Mouse (Mus musculus): ENCODE results near the gene Ceacam3. TPM values are rescaled to one million over a fixed set of nuclear protein-coding genes. Genes with fewer than 3 reads are reported as not detected.
"Not testable (repeated sequence)": the region's sequence is repeated elsewhere in the genome, so short reads cannot be mapped to it uniquely, and the experiment has no call there.

Ceacam3 gene
- not detected in 2 replicates for polyA plus RNA-seq (2016; fragmentation: Nextera tagmentation; extraction: Ambion mirVana)

DNA sequence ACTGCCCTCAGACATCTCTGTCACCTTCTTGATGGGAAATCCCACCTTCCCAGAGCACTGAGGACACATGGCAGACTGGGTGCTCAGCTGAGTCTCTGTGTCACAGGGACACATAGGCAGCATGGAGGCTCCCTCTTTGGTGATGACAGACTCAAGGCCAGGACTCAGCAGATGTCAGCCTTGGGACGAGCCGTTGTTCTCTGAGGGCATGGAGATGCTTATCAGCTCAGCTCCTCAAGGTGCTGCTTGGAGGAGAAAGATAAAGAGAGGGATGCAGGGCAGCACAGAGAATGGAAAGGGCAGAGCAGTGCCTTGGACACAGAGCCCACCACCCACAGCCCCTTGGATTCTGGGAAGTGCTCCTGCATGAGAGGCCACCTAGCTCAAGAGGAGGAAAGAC is at the start of gene Ceacam3:
Gene Ceacam3, plus strand, starts transcription at position 352 of the 400 bp plus-strand sequence.
- Histone ChIP-seq H3K27me3 (no peaks in the 10 kb centered on the region), H3K27ac (no peak within 1 kb of the TSS), H3K9me3 (replicated peaks) (peaks cover 43% of the 10 kb centered on the region), H3K9ac (no peak within 1 kb of the TSS), H3K4me1 (no peaks in the 10 kb centered on the region), H3K4me2 (replicated peaks) (no peak within 1 kb of the TSS), H3K36me3 (no peaks in the 10 kb centered on the region), H3K4me3 (no peak within 1 kb of the TSS)
- WGBS: 95% methylated on average over 2 of the region's 2 CpGs
- no peak for ATAC-seq (ENCODE audit: low FRiP score)

DNA sequence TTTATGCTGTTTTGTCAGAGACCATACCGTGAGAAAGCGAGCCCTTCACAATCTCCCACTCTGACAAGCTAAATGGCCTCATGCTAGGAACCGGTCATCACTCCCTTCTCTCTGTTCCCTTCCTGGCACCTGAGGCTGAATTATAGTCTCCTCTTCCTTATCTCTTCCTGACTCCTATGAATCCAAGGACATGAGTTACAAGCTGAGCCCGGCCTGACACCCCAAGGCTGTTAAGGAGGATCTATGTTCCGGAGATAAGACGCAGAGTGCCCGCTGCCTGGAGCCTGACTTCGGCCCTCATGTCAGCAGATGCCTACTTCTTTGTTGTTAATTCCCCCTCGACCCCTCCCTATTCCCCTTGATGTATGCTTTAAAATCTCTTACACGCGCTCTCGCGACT is 48.5 kb upstream of the Ceacam3 start:
- WGBS: 88% methylated on average over 13 of the region's 13 CpGs
- H3K9me3 ChIP-seq (replicated peaks); H3K27me3 ChIP-seq; H3K4me1 ChIP-seq; H3K4me3 ChIP-seq; H3K36me3 ChIP-seq; H3K27ac ChIP-seq; ATAC-seq (ENCODE audit: low FRiP score); H3K9ac ChIP-seq; H3K4me2 ChIP-seq (replicated peaks): not testable (repeated sequence)

DNA sequence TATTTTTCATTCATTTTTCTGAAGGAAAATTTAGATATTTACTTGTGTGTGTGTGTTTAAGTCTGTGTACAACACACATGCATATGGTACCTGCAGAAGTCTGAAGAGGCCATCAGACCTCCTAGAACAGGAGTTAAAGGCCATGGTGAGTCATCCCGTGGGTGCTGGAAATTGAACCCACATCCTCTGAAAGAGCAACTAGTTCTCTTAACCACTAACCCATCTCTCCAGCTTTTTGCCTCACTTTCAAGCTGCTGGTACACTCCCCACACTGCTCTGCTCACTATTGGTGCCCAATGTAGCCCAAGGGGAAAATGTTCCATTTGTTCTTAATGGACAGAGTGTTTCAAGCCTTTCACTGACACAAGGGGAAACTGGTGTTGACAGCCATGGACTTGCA is 14.8 kb upstream of the Ceacam3 start:
- 89% methylated on average over 1 of the region's 1 CpGs for WGBS
- ATAC-seq (ENCODE audit: low FRiP score): no peak
- Histone ChIP-seq H3K27me3 (no peaks in the 10 kb centered on the region), H3K27ac (no peak overlapping the region), H3K4me3 (no peak overlapping the region), H3K9ac (no peak overlapping the region), H3K4me2 (replicated peaks) (no peak overlapping the region), H3K9me3 (replicated peaks) (0 out of 2 replicates have a peak, but pooled peaks cover 3% of the 10 kb centered on the region), H3K4me1 (no peaks in the 10 kb centered on the region), H3K36me3 (no peaks in the 10 kb centered on the region)

DNA sequence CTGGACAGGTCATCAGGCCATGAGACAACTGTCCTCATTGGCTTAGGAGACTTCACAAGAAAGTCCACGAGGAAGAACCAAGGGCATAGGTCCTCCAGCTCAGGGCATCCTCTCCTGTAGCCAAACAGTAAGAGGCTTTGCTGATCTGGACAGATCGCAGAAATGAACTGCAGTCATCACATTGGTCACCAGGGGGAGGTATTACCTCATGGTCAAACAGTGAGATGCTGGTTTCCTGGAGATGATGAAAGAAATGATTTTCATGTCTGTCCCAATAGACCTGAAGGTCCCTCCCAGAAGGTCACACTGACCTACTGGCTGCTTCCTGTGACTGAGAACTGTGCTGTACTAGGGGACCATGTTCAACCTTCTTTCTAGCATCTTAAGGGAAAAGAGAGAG is 5.6 kb downstream of the Ceacam3 start:
- Histone ChIP-seq H3K4me3 (no peak overlapping the region), H3K27ac (no peak overlapping the region), H3K9me3 (replicated peaks) (peaks cover 43% of the 10 kb centered on the region), H3K36me3 (no peaks in the 10 kb centered on the region), H3K4me2 (replicated peaks) (no peak overlapping the region), H3K27me3 (no peaks in the 10 kb centered on the region), H3K4me1 (no peaks in the 10 kb centered on the region), H3K9ac (no peak overlapping the region)
- 42% methylated on average over 2 of the region's 2 CpGs for WGBS
- ATAC-seq (ENCODE audit: low FRiP score): no peak

DNA sequence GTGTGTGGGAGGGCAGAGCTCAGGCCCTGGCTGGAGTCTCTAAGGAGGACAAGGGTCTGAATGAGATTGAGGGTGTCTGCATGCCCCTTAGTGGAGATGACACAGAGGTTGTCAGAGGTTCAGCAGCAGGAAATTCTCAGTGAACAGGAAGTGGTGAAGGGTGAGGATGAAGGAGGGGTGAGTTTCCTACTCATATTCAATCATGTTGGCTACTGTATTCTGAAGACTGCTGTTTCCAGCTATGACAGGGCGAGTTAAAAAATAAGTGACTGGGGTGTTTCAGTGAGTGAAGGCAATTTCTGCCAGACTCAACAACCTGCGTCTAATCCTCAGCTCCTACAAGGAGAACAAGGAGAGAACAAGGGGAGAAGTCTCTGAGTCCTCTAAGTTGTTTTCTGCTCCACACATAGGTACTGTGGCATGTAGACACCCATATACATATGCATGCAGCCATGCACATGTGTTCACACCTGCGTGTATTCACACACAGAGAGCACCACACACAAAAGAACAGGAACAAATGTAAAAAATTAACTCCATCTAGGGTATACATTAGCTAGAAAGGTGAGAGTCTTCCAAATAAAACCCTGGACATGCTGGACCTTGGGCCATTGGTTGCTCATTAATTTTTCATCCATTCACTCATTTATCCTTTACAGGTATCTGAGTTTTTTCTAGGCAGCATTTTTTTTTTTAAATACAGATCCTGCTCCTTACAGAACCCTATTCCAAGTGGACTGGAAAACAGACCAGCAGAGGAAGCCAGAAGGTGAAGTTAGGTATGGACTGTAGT is 7.0 kb downstream of the Ceacam3 start:
- WGBS: 76% methylated on average over 3 of the region's 3 CpGs
- no peak overlapping the region for H3K27ac ChIP-seq
- no peak overlapping the region for H3K4me3 ChIP-seq
- peaks cover 45% of the 10 kb centered on the region for H3K9me3 ChIP-seq (replicated peaks)
- no peak overlapping the region for H3K9ac ChIP-seq
- no peaks in the 10 kb centered on the region for H3K4me1 ChIP-seq
- H3K36me3 ChIP-seq: no peaks in the 10 kb centered on the region
- no peak for ATAC-seq (ENCODE audit: low FRiP score)
- no peaks in the 10 kb centered on the region for H3K27me3 ChIP-seq
- H3K4me2 ChIP-seq (replicated peaks): no peak overlapping the region

DNA sequence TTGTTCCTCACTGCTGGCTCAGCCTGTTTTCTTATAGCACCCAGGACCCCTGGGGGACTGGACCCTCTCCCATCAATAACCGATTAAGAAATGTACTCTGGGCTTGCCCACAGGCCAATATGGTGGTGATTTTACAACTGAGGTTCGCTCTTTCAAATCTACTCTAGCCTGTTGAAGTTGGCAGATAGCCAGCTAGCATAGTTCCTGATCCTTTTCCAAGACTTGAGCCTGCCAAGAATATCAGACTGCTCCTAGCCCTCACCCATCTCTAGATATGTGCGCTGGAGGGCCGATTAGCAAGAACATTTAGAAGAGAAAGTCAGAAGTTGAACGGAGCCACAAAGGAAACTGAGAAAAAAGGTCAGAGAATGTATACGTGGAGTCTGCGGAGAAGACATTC is 8.9 kb downstream of the Ceacam3 start:
- H3K4me3 ChIP-seq: no peak overlapping the region
- WGBS: 85% methylated on average over 7 of the region's 7 CpGs

DNA sequence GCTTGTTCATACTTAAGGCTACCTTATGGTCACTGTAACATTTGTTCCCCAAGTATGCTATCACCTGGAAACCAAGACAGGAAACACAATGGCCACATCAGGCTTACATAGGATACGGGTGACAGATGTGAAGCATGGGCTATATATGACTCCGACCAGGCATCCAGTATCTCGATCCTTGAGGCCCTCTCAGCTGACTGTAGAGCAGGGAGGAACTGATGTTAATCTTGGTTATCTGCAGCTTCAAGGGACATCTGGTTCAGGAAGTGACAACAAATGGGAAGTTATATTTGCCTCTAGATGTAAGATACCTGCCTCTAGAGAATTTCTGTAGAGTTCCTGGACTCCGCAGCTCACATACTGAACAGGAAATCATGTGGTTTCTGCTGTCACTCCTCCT is 21.7 kb downstream of the Ceacam3 start:
- H3K4me3 ChIP-seq: no peak overlapping the region
- no peaks in the 10 kb centered on the region for H3K36me3 ChIP-seq
- H3K9me3 ChIP-seq (replicated peaks): peaks cover 22% of the 10 kb centered on the region
- H3K4me1 ChIP-seq: no peaks in the 10 kb centered on the region
- no peak overlapping the region for H3K4me2 ChIP-seq (replicated peaks)
- H3K9ac ChIP-seq: no peak overlapping the region
- no peak overlapping the region for H3K27ac ChIP-seq
- no peak for ATAC-seq (ENCODE audit: low FRiP score)
- WGBS: 92% methylated on average over 4 of the region's 4 CpGs
- no peaks in the 10 kb centered on the region for H3K27me3 ChIP-seq

More for the DNA sequence above, 8.9 kb downstream of the Ceacam3 start:
- no peak for ATAC-seq (ENCODE audit: low FRiP score)
- Histone ChIP-seq H3K9ac (no peak overlapping the region), H3K27me3 (no peaks in the 10 kb centered on the region), H3K36me3 (no peaks in the 10 kb centered on the region), H3K4me1 (no peaks in the 10 kb centered on the region), H3K9me3 (replicated peaks) (peaks cover 39% of the 10 kb centered on the region), H3K27ac (no peak overlapping the region), H3K4me2 (replicated peaks) (no peak overlapping the region)

DNA sequence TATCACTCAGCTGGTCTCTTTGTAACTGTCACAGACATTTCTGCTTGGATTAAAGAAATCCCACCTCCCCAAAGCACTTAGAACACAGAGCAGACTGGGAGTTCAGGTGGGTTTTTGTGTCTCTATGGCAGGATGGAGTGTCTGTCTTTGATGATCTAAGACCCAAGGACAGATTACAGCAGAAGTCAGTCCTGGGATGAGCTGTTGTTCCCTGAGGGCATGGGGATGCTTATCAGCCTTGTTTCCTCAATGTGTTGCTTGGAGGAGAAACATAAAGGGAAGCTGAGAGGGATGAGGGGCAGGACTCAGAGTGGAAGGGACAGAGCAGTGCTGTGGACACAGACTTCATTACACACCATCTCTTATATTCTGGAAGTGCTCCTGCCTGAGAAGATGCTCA is 53.1 kb downstream of the Ceacam3 start, which contains the start of gene Psg29:
Gene Psg29, plus strand, starts transcription at position 301 of the 400 bp plus-strand sequence.
- H3K36me3 ChIP-seq: no peaks in the 10 kb centered on the region
- H3K9me3 ChIP-seq (replicated peaks): peaks cover 50% of the 10 kb centered on the region
- ATAC-seq (ENCODE audit: low FRiP score): no peak
- no peak within 1 kb of the TSS for H3K4me3 ChIP-seq
- H3K9ac ChIP-seq: no peak within 1 kb of the TSS
- H3K4me1 ChIP-seq: no peaks in the 10 kb centered on the region
- H3K27me3 ChIP-seq: no peaks in the 10 kb centered on the region
- no peak within 1 kb of the TSS for H3K4me2 ChIP-seq (replicated peaks)
- no peak within 1 kb of the TSS for H3K27ac ChIP-seq

DNA sequence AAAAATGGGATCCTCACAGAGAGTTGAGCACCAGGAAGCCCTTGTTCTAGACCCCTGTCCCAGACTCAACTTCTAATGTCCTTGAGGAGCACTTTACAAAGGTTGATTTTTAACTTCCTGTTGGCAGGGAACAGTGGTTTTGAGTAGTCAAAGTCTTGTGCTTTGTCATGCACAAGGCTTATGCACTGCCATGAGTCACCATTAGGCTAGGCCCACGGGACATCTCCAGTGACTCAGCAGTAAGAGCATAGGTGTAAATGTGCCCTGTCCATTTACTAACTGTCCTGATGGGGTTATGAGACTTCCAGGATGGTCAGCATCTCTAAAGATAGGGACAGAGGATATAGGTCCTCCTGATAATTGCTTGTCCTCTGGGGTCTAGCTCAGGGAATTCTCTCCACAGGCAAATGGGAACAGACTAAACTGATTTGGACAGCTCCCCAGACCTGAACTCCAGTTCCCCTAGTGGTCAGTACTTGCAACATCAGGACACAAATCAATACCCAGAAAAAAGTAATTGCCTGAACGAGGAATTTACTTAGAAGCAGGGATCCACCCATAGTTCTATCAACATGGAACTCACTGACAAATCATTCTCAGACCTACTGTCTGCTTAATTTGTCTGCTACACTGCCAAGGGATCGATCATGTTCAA is 55.6 kb downstream of the Ceacam3 start:
- Histone ChIP-seq H3K4me3 (no peak overlapping the region), H3K9me3 (replicated peaks) (peaks cover 56% of the 10 kb centered on the region), H3K27ac (no peak overlapping the region), H3K4me2 (replicated peaks) (no peak overlapping the region), H3K27me3 (no peaks in the 10 kb centered on the region), H3K36me3 (no peaks in the 10 kb centered on the region), H3K4me1 (no peaks in the 10 kb centered on the region), H3K9ac (no peak overlapping the region)
- ATAC-seq (ENCODE audit: low FRiP score): no peak
- 70% methylated on average over 3 of the region's 3 CpGs for whole genome bisulfite sequencing

Other genes with a start within 250 kb of the Ceacam3 start
- 1.6 and 2.1 TPM in 2 replicates for gene Ptgir, start 243.8 kb upstream of the Ceacam3 start, polyA plus RNA-seq (2016; fragmentation: Nextera tagmentation; extraction: Ambion mirVana)
- gene Calm3, start 226.2 kb upstream of the Ceacam3 start, polyA plus RNA-seq (2016; fragmentation: Nextera tagmentation; extraction: Ambion mirVana): 185 and 210 TPM in 2 replicates
- gene Pnmal2, start 205.6 kb upstream of the Ceacam3 start, polyA plus RNA-seq (2016; fragmentation: Nextera tagmentation; extraction: Ambion mirVana): 55.6 and 60.3 TPM in 2 replicates
- gene Pnmal1, start 190.6 kb upstream of the Ceacam3 start, polyA plus RNA-seq (2016; fragmentation: Nextera tagmentation; extraction: Ambion mirVana): 24.0 and 27.3 TPM in 2 replicates
- gene Gm42372, start 167.2 kb upstream of the Ceacam3 start, polyA plus RNA-seq (2016; fragmentation: Nextera tagmentation; extraction: Ambion mirVana): 1.0 and 1.7 TPM in 2 replicates
- gene Ccdc8, start 157.6 kb upstream of the Ceacam3 start, polyA plus RNA-seq (2016; fragmentation: Nextera tagmentation; extraction: Ambion mirVana): 9.2 and 10.4 TPM in 2 replicates
- gene Ppp5c, start 122.4 kb upstream of the Ceacam3 start, polyA plus RNA-seq (2016; fragmentation: Nextera tagmentation; extraction: Ambion mirVana): 101 and 102 TPM in 2 replicates
- gene Hif3a, start 87.9 kb upstream of the Ceacam3 start, polyA plus RNA-seq (2016; fragmentation: Nextera tagmentation; extraction: Ambion mirVana): 7.9 and 9.5 TPM in 2 replicates
- 0.26 and 0.36 TPM in 2 replicates for gene Psg16, start 76.2 kb upstream of the Ceacam3 start, polyA plus RNA-seq (2016; fragmentation: Nextera tagmentation; extraction: Ambion mirVana)
- gene Psg29, start 53.2 kb downstream of the Ceacam3 start, polyA plus RNA-seq (2016; fragmentation: Nextera tagmentation; extraction: Ambion mirVana): not detected in 2 replicates